Mouse (Mus musculus): ENCODE results near the gene Rnf187.

DNA sequence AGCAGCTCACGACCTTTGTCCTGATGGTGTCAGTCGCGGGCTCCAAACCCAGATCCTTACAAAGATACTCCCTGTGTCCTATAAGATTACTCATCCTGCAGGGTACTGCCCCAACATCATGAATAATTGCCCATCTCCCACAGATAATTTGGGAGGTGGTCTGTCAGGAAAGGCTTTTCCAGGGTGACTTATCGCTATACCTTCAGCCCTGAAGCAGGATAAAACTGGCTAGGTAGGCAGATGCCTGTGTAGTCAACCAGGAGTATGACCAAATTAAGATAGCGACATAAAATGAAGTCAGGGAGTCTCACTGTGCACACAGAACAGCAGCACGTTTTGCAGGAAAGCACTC lies 348 bp upstream of the Rnf187 start:
- TF ChIP-seq POLR2A (IDR thresholded peaks at IDR 0.05; ENCODE audit: borderline replicate concordance, insufficient read depth, low read length): no peak
- TF ChIP-seq CTCF (IDR thresholded peaks at IDR 0.05; ENCODE audit: borderline replicate concordance, insufficient read depth, low read depth, low read length): no peak
